Mouse (Mus musculus): ENCODE measurements at regions not wholly inside any gene's neighbourhood (a gene's known extent, or its start where the extent isn't known, plus 50 kb on each side); places are given as distances from the start of the nearest gene placed in this dataset.

- no peak for DNase-seq (ENCODE audit: low spot score)
These were observed 125.2 kb upstream of the Tent5a start for GRCm38 (mm10) chr9:85452196-85452857.

DNA sequence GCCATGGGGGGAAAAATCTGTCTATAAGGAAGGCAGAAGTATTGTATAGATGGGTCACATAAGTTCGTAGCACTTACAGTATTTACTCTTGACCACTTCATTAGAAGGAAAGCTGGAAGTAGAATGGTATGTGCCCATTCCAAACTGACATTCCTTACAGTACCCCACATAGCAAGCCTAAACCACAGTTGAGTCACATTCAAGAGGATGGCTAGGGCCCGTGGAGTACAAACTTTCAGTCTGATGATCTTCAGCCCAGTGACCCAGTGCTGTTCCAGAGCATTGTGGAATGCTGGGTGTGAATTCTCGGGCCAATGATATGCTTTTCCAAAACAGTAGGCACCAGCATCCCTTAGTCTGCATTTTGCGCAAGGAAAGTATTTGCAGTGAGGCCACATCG is 124.2 kb upstream of the Tent5a start:
- no peak for DNase-seq (ENCODE audit: low spot score)

- DNase-seq (ENCODE audit: low spot score): no peak
These were observed 123.7 kb upstream of the Tent5a start for GRCm38 (mm10) chr9:85450877-85451276.

GRCm38 (mm10) chr9:85449493-85449892 is 122.3 kb upstream of the Tent5a start:
- DNase-seq (ENCODE audit: low spot score): no peak

GRCm38 (mm10) chr9:85442761-85443505 is 115.8 kb upstream of the Tent5a start:
- no peak for DNase-seq (ENCODE audit: low spot score)

GRCm38 (mm10) chr9:85439664-85440063 is 112.5 kb upstream of the Tent5a start:
- DNase-seq (ENCODE audit: low spot score): no peak

- no peak for DNase-seq (ENCODE audit: low spot score)
These were observed 105.1 kb upstream of the Tent5a start for GRCm38 (mm10) chr9:85432220-85432619.

GRCm38 (mm10) chr9:85426809-85427208 is 99.7 kb upstream of the Tent5a start:
- no peak for DNase-seq (ENCODE audit: low spot score)

GRCm38 (mm10) chr9:85423908-85424307 is 96.8 kb upstream of the Tent5a start:
- no peak for DNase-seq (ENCODE audit: low spot score)

- no peak for DNase-seq (ENCODE audit: low spot score)
These were observed 87.2 kb upstream of the Tent5a start for GRCm38 (mm10) chr9:85414391-85414790.

GRCm38 (mm10) chr9:85413813-85414212 is 86.7 kb upstream of the Tent5a start:
- no peak for DNase-seq (ENCODE audit: low spot score)

- DNase-seq (ENCODE audit: low spot score): no peak
These were observed 83.6 kb upstream of the Tent5a start for GRCm38 (mm10) chr9:85410643-85411296.

GRCm38 (mm10) chr9:85409974-85410506 is 82.9 kb upstream of the Tent5a start:
- DNase-seq (ENCODE audit: low spot score): no peak

DNA sequence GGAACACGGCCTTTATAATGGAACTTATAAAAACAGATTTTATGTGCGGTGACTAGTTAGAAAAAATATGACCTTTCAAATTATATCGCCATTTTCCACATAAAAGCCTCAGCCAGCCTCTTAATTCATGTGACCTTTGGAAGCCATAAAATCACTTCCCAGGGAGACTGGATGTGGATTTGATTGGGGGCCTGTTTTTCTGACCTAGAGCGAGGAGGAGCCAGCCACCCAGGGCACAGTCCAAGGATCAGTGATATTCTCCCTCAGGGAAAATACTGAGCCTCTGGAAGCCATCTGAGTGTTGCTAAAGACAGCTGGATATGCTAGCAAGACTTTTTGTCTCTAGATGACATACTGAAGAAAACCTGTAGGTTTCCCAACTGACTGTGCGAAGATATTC is 81.3 kb upstream of the Tent5a start:
- DNase-seq (ENCODE audit: low spot score): no peak

DNA sequence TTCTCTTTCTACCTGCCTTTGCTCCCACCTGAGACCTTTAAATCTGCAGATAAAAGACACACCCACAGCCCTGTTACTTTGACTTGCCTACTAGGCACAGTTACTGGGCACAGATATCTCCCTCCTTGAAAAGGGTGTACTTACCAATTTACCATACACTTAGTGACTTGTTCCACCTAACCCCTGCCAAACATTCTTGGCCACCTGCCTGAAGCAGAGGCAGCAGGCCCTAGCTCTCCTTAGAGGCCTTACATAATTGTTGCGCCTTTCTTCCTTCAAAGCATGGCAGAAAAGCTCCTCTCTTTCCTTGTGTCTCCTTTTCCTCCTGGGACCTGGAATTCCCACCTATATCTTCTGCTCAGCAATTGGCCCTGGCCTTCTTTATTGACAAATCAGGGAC is 80.4 kb upstream of the Tent5a start:
- no peak for DNase-seq (ENCODE audit: low spot score)

DNA sequence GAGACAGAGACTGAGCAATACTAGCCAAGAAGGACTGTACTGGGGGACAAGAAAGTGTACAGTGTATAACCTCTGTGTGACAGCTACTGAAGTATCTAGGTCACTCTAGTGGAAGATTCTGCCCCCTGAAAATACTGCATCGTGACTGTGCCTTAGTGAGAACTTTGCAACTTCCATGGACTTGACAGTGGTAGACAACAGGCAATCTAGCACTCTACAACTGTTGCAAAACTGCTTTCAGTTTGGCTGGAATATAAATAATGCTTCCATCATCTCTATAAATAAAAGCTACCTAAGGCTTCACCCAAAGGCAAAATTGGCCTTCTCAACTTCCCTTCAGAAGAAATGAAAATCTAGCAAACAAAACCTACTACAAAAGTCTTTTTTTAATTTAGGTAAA is 74.6 kb upstream of the Tent5a start:
- DNase-seq (ENCODE audit: low spot score): no peak

DNA sequence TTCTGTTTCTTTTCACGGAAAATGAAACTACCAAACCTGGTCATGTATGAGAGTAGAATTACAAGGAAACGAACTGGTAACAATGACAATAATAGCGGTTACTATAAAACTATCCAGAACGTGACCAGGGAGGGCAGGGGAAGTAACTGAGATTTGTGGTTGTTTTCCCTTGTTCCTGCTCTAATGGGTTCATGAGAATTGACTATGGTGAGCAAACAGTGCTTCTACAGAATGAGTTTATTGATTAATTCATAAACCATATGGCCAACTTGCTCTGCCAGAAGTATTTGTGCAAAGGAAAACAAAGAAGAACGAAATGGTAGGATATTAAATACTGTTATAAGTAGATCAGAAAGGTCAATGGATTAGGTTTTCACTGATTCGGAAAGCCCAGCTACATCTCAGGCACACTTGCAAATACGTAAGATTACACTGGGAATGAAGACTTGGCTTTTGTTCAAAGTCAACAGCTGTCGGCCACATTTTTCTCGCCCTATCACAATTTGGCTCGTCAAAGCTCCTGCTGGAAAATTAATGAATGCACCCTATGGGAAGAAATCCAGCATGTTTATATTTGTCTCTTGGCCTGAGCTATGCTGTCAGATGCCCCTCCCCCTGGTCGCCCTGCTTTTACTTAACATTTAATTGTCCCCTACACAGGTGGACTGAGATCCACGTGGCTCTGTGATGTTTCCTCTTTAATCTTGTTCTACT is 73.6 kb upstream of the Tent5a start:
- DNase-seq (ENCODE audit: low spot score): no peak

GRCm38 (mm10) chr9:85394975-85395374 is 67.8 kb upstream of the Tent5a start:
- DNase-seq (ENCODE audit: low spot score): no peak

- DNase-seq (ENCODE audit: low spot score): no peak
These were observed 64.1 kb upstream of the Tent5a start for GRCm38 (mm10) chr9:85391283-85391682.

- DNase-seq (ENCODE audit: low spot score): no peak
These were observed 61.7 kb upstream of the Tent5a start for GRCm38 (mm10) chr9:85388775-85389393.

DNA sequence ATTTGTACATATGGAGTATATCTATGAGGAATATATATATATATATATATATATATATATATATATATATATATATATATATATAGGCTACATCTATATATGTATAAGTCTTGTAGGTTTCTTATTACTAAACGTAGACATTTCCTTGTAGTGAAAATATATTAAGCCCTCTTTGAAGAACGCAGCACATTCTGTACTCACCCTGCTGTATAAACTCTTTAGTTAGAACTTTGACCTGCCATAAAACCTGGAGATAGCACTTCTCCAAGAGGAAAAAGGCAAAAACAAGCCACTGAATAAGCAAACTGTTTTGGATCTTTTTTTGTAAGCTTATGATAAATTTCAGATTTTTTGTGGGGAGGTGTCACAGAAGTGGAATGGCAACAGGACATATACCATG is 55.3 kb upstream of the Tent5a start:
- DNase-seq (ENCODE audit: low spot score): no peak

Measured in thymus, postnatal 0 days (tissue).